Mouse (Mus musculus) heart, embryonic 15.5 days (tissue): ENCODE data around the gene Ces2e. TPM values are rescaled to one million over a fixed set of nuclear protein-coding genes. Genes with fewer than 3 reads are reported as not detected.

Source experiments
- ATAC-seq: fragments of 200-750 bp; cut with Nextera tagmentation; replicated peaks from 2 replicates; pipeline ENCODE4 v1.8.0; 2017; ENCODE audit warnings: low read depth, moderate TSS enrichment; ENCODE audit not compliant: insufficient number of reproducible peaks, insufficient read depth, low FRiP score
- H3K27ac ChIP-seq: fragments of 300-500 bp; sonication (generic); 2 replicates; pipeline ENCODE4 v1.5.1; 2015; ENCODE audit warnings: mild to moderate bottlenecking, inconsistent platforms
- H3K27me3 ChIP-seq: fragments of 300-500 bp; sonication (generic); 2 replicates; pipeline ENCODE4 v1.6.1; 2015; ENCODE audit warnings: inconsistent platforms
- H3K36me3 ChIP-seq: fragments of 300-500 bp; sonication (generic); 2 replicates; pipeline ENCODE4 v1.6.1; 2015; ENCODE audit warnings: mild to moderate bottlenecking, inconsistent platforms
- H3K4me1 ChIP-seq: fragments of 300-500 bp; sonication (generic); replicated peaks from 2 replicates; pipeline ENCODE4 v1.6.1; 2015; ENCODE audit warnings: inconsistent platforms
- H3K4me2 ChIP-seq: fragments of 300-500 bp; sonication (generic); 2 replicates; pipeline ENCODE4 v1.6.1; 2015; ENCODE audit warnings: inconsistent platforms, mild to moderate bottlenecking, moderate library complexity
- H3K4me3 ChIP-seq: fragments of 300-500 bp; sonication (generic); 2 replicates; pipeline ENCODE4 v1.5.1; 2015; ENCODE audit warnings: mild to moderate bottlenecking, inconsistent platforms
- H3K9ac ChIP-seq: fragments of 300-500 bp; sonication (generic); 2 replicates; pipeline ENCODE4 v1.6.1; 2015; ENCODE audit warnings: mild to moderate bottlenecking, inconsistent platforms
- H3K9me3 ChIP-seq: fragments of 300-500 bp; sonication (generic); replicated peaks from 2 replicates; pipeline ENCODE4 v1.6.1; 2016; ENCODE audit warnings: inconsistent platforms
- WGBS: fragments of 180-500 bp; shearing (Covaris S2); methylation state at CpG from one replicate; pipeline ENCODE4 v1.1.7; 2015; ENCODE audit warnings: mixed read lengths; 5-methylcytosine and 5-hydroxymethylcytosine counted together
- polyA plus RNA-seq: library from polyadenylated mRNA; unstranded; fragments of >200 nt; fragmentation: Nextera tagmentation; extraction: Ambion mirVana; gene quantifications from 2 replicates; pipeline ENCODE4 v1.2.1, GENCODE M21; 2015

Ces2e gene
- polyA plus RNA-seq, 1 experiment from 2014 or later = 0.08 TPM

GRCm38 (mm10) chr8:104962229-104962901 lies 36.3 kb downstream of the Ces2e start:
- H3K27me3 ChIP-seq = no peaks in the 10 kb centered on the region
- no peak overlapping the region for H3K4me3 ChIP-seq
- H3K27ac ChIP-seq = no peak overlapping the region
- no peaks in the 10 kb centered on the region for H3K36me3 ChIP-seq
- no peak overlapping the region for H3K4me2 ChIP-seq
- no peaks in the 10 kb centered on the region for H3K4me1 ChIP-seq
- no peak overlapping the region for H3K9ac ChIP-seq
- WGBS = 60% methylated on average over 8 of the region's 8 CpGs
- H3K9me3 ChIP-seq = no peaks in the 10 kb centered on the region
- ATAC-seq = no peak

- Histone ChIP-seq H3K27ac (no peak overlapping the region), H3K9me3 (no peaks in the 10 kb centered on the region), H3K27me3 (no peaks in the 10 kb centered on the region), H3K4me3 (no peak overlapping the region), H3K9ac (no peak overlapping the region), H3K36me3 (no peaks in the 10 kb centered on the region), H3K4me2 (no peak overlapping the region), H3K4me1 (no peaks in the 10 kb centered on the region)
- no peak for ATAC-seq
- WGBS = 71% methylated on average over 4 of the region's 4 CpGs
These were observed 37.4 kb downstream of the Ces2e start for GRCm38 (mm10) chr8:104963375-104963894.

GRCm38 (mm10) chr8:104984126-104984525 lies 58.1 kb downstream of the Ces2e start:
- H3K36me3 ChIP-seq = no peaks in the 10 kb centered on the region
- no peaks in the 10 kb centered on the region for H3K27me3 ChIP-seq
- H3K4me2 ChIP-seq = no peak overlapping the region
- H3K4me1 ChIP-seq = no peaks in the 10 kb centered on the region
- H3K9me3 ChIP-seq = 0 out of 2 replicates have a peak, but pooled peaks cover 3% of the 10 kb centered on the region
- H3K27ac ChIP-seq = no peak overlapping the region
- H3K4me3 ChIP-seq = no peak overlapping the region
- H3K9ac ChIP-seq = no peak overlapping the region
- WGBS = 89% methylated on average over 5 of the region's 5 CpGs
- ATAC-seq = no peak

Other genes starting within 250 kb of the Ces2e start
- not detected in 2 replicates for gene Ces2a, start 192.3 kb upstream of the Ces2e start, polyA plus RNA-seq
- gene Ces2b, start 94.7 kb upstream of the Ces2e start, polyA plus RNA-seq = 0.06 and 0.11 TPM in 2 replicates
- gene Ces2c, start 79.2 kb upstream of the Ces2e start, polyA plus RNA-seq = not detected in 2 replicates
- not detected in 2 replicates for gene Ces2f, start 21.1 kb downstream of the Ces2e start, polyA plus RNA-seq
- 3.3 and 4.5 TPM in 2 replicates for gene Ces2g, start 35.5 kb downstream of the Ces2e start, polyA plus RNA-seq
- gene Ces2h, start 74.6 kb downstream of the Ces2e start, polyA plus RNA-seq = not detected in 2 replicates
- gene Ces3a, start 122.3 kb downstream of the Ces2e start, polyA plus RNA-seq = not detected in 2 replicates
- gene Ces3b, start 157.5 kb downstream of the Ces2e start, polyA plus RNA-seq = 0.22 and 0.23 TPM in 2 replicates
- gene Ces4a, start 205.5 kb downstream of the Ces2e start, polyA plus RNA-seq = not detected in 2 replicates
- gene Cbfb, start 244.4 kb downstream of the Ces2e start, polyA plus RNA-seq = 39.2 and 40.1 TPM in 2 replicates